Comparison of ENCODE assay signal across 22 mouse cellular contexts in genomic region chr10:99711567-99711966, GRCm38 (mm10). TPM values are rescaled to one million over a fixed set of nuclear protein-coding genes. Genes with fewer than 3 reads are reported as not detected.
"Had no signal": no experiment of that assay in that cellular context is flagged by ENCODE, and none has a peak within 500 bp of the region (broad histone marks: within the 10 kb centered on the region; RNA-seq: fewer than 3 reads in every experiment).

No protein-coding gene starts in this region.

- DNase-seq: kidney, adult 8-10 months; kidney, postnatal 4 days; liver; liver, embryonic 13.5 days; liver, postnatal 0 days; lung, postnatal 14 days; retina, postnatal 1 day; right cerebral cortex, postnatal 4 days; thymus, adult 18-20 months; thymus, postnatal 14 days had no signal

- H3K9me3 ChIP-seq: limb, embryonic 12.5 days; liver, embryonic 13.5 days; lung, embryonic 15.5 days; midbrain, embryonic 15.5 days; neural tube, embryonic 12.5 days had no signal

- H3K4me3 ChIP-seq: layer of hippocampus, adult 2 months; left cerebral cortex, adult 2 months; limb, embryonic 12.5 days; liver, embryonic 13.5 days; lung, embryonic 15.5 days; megakaryocyte, embryonic 14.5 days; midbrain, embryonic 15.5 days; neural tube, embryonic 12.5 days had no signal

- ATAC-seq: inflammation-experienced regulatory T-cells, adult 6 months; intestine, postnatal 0 days; liver, postnatal 0 days; midbrain, embryonic 15.5 days had no signal

- H3K36me3 ChIP-seq: limb, embryonic 12.5 days; liver, embryonic 13.5 days; lung, embryonic 15.5 days; midbrain, embryonic 15.5 days; neural tube, embryonic 12.5 days had no signal

- H3K27me3 ChIP-seq: limb, embryonic 12.5 days; liver, embryonic 13.5 days; lung, embryonic 15.5 days; megakaryocyte, embryonic 14.5 days; midbrain, embryonic 15.5 days; neural tube, embryonic 12.5 days had no signal

- H3K27ac ChIP-seq: layer of hippocampus, adult 2 months; left cerebral cortex, adult 2 months; limb, embryonic 12.5 days; liver, embryonic 13.5 days; lung, embryonic 15.5 days; midbrain, embryonic 15.5 days; neural tube, embryonic 12.5 days had no signal

- H3K4me1 ChIP-seq: limb, embryonic 12.5 days; liver, embryonic 13.5 days; lung, embryonic 15.5 days; megakaryocyte, embryonic 14.5 days; midbrain, embryonic 15.5 days; neural tube, embryonic 12.5 days had no signal

RNA-seq across cellular contexts. Expression of gene Csl, which starts 47.9 kb away (rescaled TPM):
- polyA plus RNA-seq: inflammation-experienced regulatory T-cells, adult 6 months; limb, embryonic 12.5 days; liver, embryonic 13.5 days; liver, postnatal 0 days; lung, embryonic 15.5 days; midbrain, embryonic 11.5 days; spleen, adult 2 months; urinary bladder, adult 2 months had no signal
